Mouse (Mus musculus): ENCODE measurements at regions not wholly inside any gene's neighbourhood (a gene's known extent, or its start where the extent isn't known, plus 50 kb on each side); places are given as distances from the start of the nearest gene placed in this dataset.

GRCm38 (mm10) chr14:88410722-88411437 is 60.3 kb downstream of the Pcdh20 start:
- no peak for DNase-seq (ENCODE audit: low spot score)

GRCm38 (mm10) chr14:88399270-88399669 is 71.9 kb downstream of the Pcdh20 start:
- DNase-seq (ENCODE audit: low spot score): peak; percentile 4

- DNase-seq (ENCODE audit: low spot score): no peak
Measured at GRCm38 (mm10) chr14:88397187-88397586, 74.0 kb downstream of the Pcdh20 start.

- no peak for DNase-seq (ENCODE audit: low spot score)
Measured at GRCm38 (mm10) chr14:88395016-88395415, 76.2 kb downstream of the Pcdh20 start.

- no peak for DNase-seq (ENCODE audit: low spot score)
Measured at GRCm38 (mm10) chr14:88384553-88384952, 86.6 kb downstream of the Pcdh20 start.

GRCm38 (mm10) chr14:88347177-88347576 is 124.0 kb downstream of the Pcdh20 start:
- DNase-seq (ENCODE audit: low spot score): no peak

- DNase-seq (ENCODE audit: low spot score): no peak
Measured at GRCm38 (mm10) chr14:88337304-88337703, 133.9 kb downstream of the Pcdh20 start.

GRCm38 (mm10) chr14:88330613-88331012 is 140.6 kb downstream of the Pcdh20 start:
- DNase-seq (ENCODE audit: low spot score): no peak

- no peak for DNase-seq (ENCODE audit: low spot score)
Measured at GRCm38 (mm10) chr14:88326411-88326810, 144.8 kb downstream of the Pcdh20 start.

GRCm38 (mm10) chr14:88278327-88278726 is 192.9 kb downstream of the Pcdh20 start:
- DNase-seq (ENCODE audit: low spot score): peak; percentile 65

GRCm38 (mm10) chr14:88264771-88265170 is 206.4 kb downstream of the Pcdh20 start:
- DNase-seq (ENCODE audit: low spot score): no peak

GRCm38 (mm10) chr14:88259034-88259433 is 212.2 kb downstream of the Pcdh20 start:
- DNase-seq (ENCODE audit: low spot score): no peak

GRCm38 (mm10) chr14:88255131-88255530 is 216.1 kb downstream of the Pcdh20 start:
- no peak for DNase-seq (ENCODE audit: low spot score)
